Mouse (Mus musculus): ENCODE measurements around the gene Ncoa3. TPM values are rescaled to one million over a fixed set of nuclear protein-coding genes. Genes with fewer than 3 reads are reported as not detected.

Ncoa3 gene
- total and polyA plus RNA-seq, 3 experiments, result 20.1 to 32.1 (median 29.1) TPM

- Histone ChIP-seq H3K4me1 (ENCODE audit: control insufficient read depth, insufficient read depth, low read length) (peaks cover 30% of the 10 kb centered on the region), H3K36me3 (ENCODE audit: control insufficient read depth, insufficient read depth, low read length) (peaks cover 31% of the 10 kb centered on the region), H3K27ac (peak overlapping the region; percentile 57; the same call in 1 of the 2 replicates), H3K4me3 (no peak overlapping the region), H3K27me3 (ENCODE audit: control insufficient read depth, insufficient read depth, low read length) (no peaks in the 10 kb centered on the region), H3K9ac (ENCODE audit: low read depth, low read length) (no peak overlapping the region), H3K79me2 (replicated peaks; ENCODE audit: control insufficient read depth, insufficient read depth, low read length) (peaks cover 7% of the 10 kb centered on the region)
- no peak for DNase-seq
- TF ChIP-seq EP300 (IDR thresholded peaks at IDR 0.05; ENCODE audit: insufficient read depth, low read depth, low read length) (no peak), POLR2A (IDR thresholded peaks at IDR 0.05; ENCODE audit: insufficient read depth, low read depth, low read length) (no peak), CTCF (IDR thresholded peaks at IDR 0.05) (no peak)
- 40% methylated on average over 2 of the region's 2 CpGs for WGBS
- intact Hi-C loops (cut with DNase I), result loop anchor here (2.0 kb wide), 2 partner anchors 13 to 29 kb away; no protein-coding TSS in a partner anchor
Measured at GRCm38 (mm10) chr2:166001362-166001761, 8.9 kb downstream of the Ncoa3 start.

- intact Hi-C loops (cut with DNase I), result loop anchor here (2.0 kb wide), 2 partner anchors 13 to 29 kb away; no protein-coding TSS in a partner anchor
- DNase-seq, result no peak
- Histone ChIP-seq H3K4me3 (no peak overlapping the region), H3K9ac (ENCODE audit: low read depth, low read length) (no peak overlapping the region), H3K4me1 (ENCODE audit: control insufficient read depth, insufficient read depth, low read length) (peaks cover 28% of the 10 kb centered on the region), H3K27ac (peak overlapping the region; percentile 57; the same call in 1 of the 2 replicates), H3K79me2 (replicated peaks; ENCODE audit: control insufficient read depth, insufficient read depth, low read length) (peaks cover 7% of the 10 kb centered on the region), H3K36me3 (ENCODE audit: control insufficient read depth, insufficient read depth, low read length) (peaks cover 31% of the 10 kb centered on the region), H3K27me3 (ENCODE audit: control insufficient read depth, insufficient read depth, low read length) (no peaks in the 10 kb centered on the region)
- TF ChIP-seq CTCF (IDR thresholded peaks at IDR 0.05) (no peak), POLR2A (IDR thresholded peaks at IDR 0.05; ENCODE audit: insufficient read depth, low read depth, low read length) (no peak), EP300 (IDR thresholded peaks at IDR 0.05; ENCODE audit: insufficient read depth, low read depth, low read length) (no peak)
- WGBS, result 60% methylated on average over 2 of the region's 2 CpGs
Measured at GRCm38 (mm10) chr2:166001768-166002167, 9.3 kb downstream of the Ncoa3 start.

GRCm38 (mm10) chr2:166002429-166002828 is 10.0 kb downstream of the Ncoa3 start:
- WGBS, result 34% methylated on average over 4 of the region's 4 CpGs
- intact Hi-C loops (cut with DNase I), result no loop called here
- no peak overlapping the region for H3K27ac ChIP-seq
- DNase-seq, result no peak
- H3K79me2 ChIP-seq (replicated peaks; ENCODE audit: control insufficient read depth, insufficient read depth, low read length), result peaks cover 7% of the 10 kb centered on the region
- H3K4me3 ChIP-seq, result no peak overlapping the region
- no peak overlapping the region for H3K9ac ChIP-seq (ENCODE audit: low read depth, low read length)
- H3K4me1 ChIP-seq (ENCODE audit: control insufficient read depth, insufficient read depth, low read length), result peaks cover 27% of the 10 kb centered on the region
- no peak for TF ChIP-seq EP300 (IDR thresholded peaks at IDR 0.05; ENCODE audit: insufficient read depth, low read depth, low read length)
- TF ChIP-seq CTCF (IDR thresholded peaks at IDR 0.05), result no peak
- TF ChIP-seq POLR2A (IDR thresholded peaks at IDR 0.05; ENCODE audit: insufficient read depth, low read depth, low read length), result no peak
- no peaks in the 10 kb centered on the region for H3K27me3 ChIP-seq (ENCODE audit: control insufficient read depth, insufficient read depth, low read length)
- peaks cover 29% of the 10 kb centered on the region for H3K36me3 ChIP-seq (ENCODE audit: control insufficient read depth, insufficient read depth, low read length)

- WGBS, result 38% methylated on average over 1 of the region's 1 CpGs
Measured at GRCm38 (mm10) chr2:166003004-166003403, 10.6 kb downstream of the Ncoa3 start.

DNA sequence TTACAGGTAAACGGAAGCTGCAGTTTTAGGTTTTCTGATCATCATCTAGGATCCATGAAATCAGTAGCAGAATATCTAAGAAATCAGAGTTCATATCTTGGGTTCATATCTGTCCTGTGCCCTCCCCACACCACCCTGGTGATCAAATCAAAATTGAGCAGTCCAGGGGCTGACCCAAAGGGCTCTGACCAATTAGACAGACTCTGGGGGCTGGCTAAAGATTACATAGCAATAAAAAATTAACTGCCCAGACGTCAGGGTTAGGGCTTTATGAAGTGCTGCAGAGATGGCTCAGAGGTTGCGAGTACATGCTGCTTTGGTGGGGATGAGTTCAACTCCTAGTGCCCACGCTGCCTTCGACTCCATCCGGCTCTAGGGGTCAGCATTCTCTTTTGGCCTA is 14.6 kb downstream of the Ncoa3 start:
- Histone ChIP-seq H3K36me3 (ENCODE audit: control insufficient read depth, insufficient read depth, low read length) (peaks cover 16% of the 10 kb centered on the region), H3K79me2 (replicated peaks; ENCODE audit: control insufficient read depth, insufficient read depth, low read length) (peaks cover 8% of the 10 kb centered on the region), H3K9ac (ENCODE audit: low read depth, low read length) (no peak overlapping the region), H3K27me3 (ENCODE audit: control insufficient read depth, insufficient read depth, low read length) (no peaks in the 10 kb centered on the region), H3K27ac (no peak overlapping the region), H3K4me3 (no peak overlapping the region), H3K4me1 (ENCODE audit: control insufficient read depth, insufficient read depth, low read length) (peaks cover 34% of the 10 kb centered on the region)
- intact Hi-C loops (cut with DNase I), result loop anchor here (5.0 kb wide), 1 partner anchor 40 kb away; no protein-coding TSS in a partner anchor
- TF ChIP-seq POLR2A (IDR thresholded peaks at IDR 0.05; ENCODE audit: insufficient read depth, low read depth, low read length) (no peak), CTCF (IDR thresholded peaks at IDR 0.05) (no peak), EP300 (IDR thresholded peaks at IDR 0.05; ENCODE audit: insufficient read depth, low read depth, low read length) (no peak)
- peak in 1 of 2 experiments; percentile 17 for DNase-seq
- WGBS, result 73% methylated on average over 6 of the region's 6 CpGs

More at GRCm38 (mm10) chr2:166003004-166003403, 10.6 kb downstream of the Ncoa3 start:
- Histone ChIP-seq H3K9ac (ENCODE audit: low read depth, low read length) (no peak overlapping the region), H3K79me2 (replicated peaks; ENCODE audit: control insufficient read depth, insufficient read depth, low read length) (peaks cover 6% of the 10 kb centered on the region), H3K4me1 (ENCODE audit: control insufficient read depth, insufficient read depth, low read length) (peaks cover 27% of the 10 kb centered on the region), H3K27ac (no peak overlapping the region), H3K36me3 (ENCODE audit: control insufficient read depth, insufficient read depth, low read length) (peaks cover 28% of the 10 kb centered on the region), H3K4me3 (no peak overlapping the region), H3K27me3 (ENCODE audit: control insufficient read depth, insufficient read depth, low read length) (no peaks in the 10 kb centered on the region)
- DNase-seq, result no peak
- intact Hi-C loops (cut with DNase I), result no loop called here
- no peak for TF ChIP-seq EP300 (IDR thresholded peaks at IDR 0.05; ENCODE audit: insufficient read depth, low read depth, low read length)
- peak; percentile 59 for TF ChIP-seq CTCF (IDR thresholded peaks at IDR 0.05)

GRCm38 (mm10) chr2:166008558-166009392 is 16.3 kb downstream of the Ncoa3 start:
- TF ChIP-seq POLR2A (IDR thresholded peaks at IDR 0.05; ENCODE audit: insufficient read depth, low read depth, low read length) (no peak), CTCF (IDR thresholded peaks at IDR 0.05) (no peak), EP300 (IDR thresholded peaks at IDR 0.05; ENCODE audit: insufficient read depth, low read depth, low read length) (no peak)
- no peak for DNase-seq
- Histone ChIP-seq H3K27ac (peak overlapping the region; percentile 49), H3K9ac (ENCODE audit: low read depth, low read length) (no peak overlapping the region), H3K79me2 (replicated peaks; ENCODE audit: control insufficient read depth, insufficient read depth, low read length) (peaks cover 8% of the 10 kb centered on the region), H3K36me3 (ENCODE audit: control insufficient read depth, insufficient read depth, low read length) (peaks cover 16% of the 10 kb centered on the region), H3K4me1 (ENCODE audit: control insufficient read depth, insufficient read depth, low read length) (peaks cover 35% of the 10 kb centered on the region), H3K4me3 (no peak overlapping the region), H3K27me3 (ENCODE audit: control insufficient read depth, insufficient read depth, low read length) (no peaks in the 10 kb centered on the region)
- 44% methylated on average over 8 of the region's 8 CpGs for WGBS
- intact Hi-C loops (cut with DNase I), result loop anchor here (5.0 kb wide), 1 partner anchor 39 kb away; no protein-coding TSS in a partner anchor

Data from heart, adult 2 months (tissue).